Mouse (Mus musculus): Measurements from ENCODE around the gene Fads2. TPM values are rescaled to one million over a fixed set of nuclear protein-coding genes. Genes with fewer than 3 reads are reported as not detected.

Gene Fads2
- polyA plus RNA-seq, 1 experiment from 2014 or later, result 164 TPM

DNA sequence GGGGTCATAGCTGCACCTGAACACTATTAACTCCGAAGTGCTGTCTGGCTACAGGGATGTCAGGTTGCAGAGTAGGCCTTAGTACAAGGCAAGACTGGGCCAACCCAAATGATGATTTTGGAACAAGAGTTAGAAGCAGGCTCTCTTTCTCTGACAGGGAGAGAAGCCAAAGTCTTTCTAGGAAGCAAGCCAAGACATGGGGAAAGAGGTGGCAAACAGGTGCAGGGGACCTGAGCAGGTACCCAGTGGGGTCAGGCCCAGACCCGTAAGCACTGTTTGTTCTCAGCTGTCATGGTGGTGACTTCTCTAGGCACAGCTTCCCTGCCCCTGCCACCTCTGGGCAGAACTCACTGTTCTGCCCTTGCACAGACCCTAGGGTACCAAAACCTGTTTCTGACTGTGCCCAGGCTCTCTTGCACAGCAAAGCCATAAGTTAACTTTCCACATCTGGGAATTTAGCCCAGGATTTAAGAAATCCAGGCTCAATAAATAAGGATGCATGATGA lies 5.1 kb downstream of the Fads2 start:
- no peak overlapping the region for H3K27ac ChIP-seq (replicated peaks)
- H3K4me3 ChIP-seq, result no peak overlapping the region
- no peaks in the 10 kb centered on the region for H3K27me3 ChIP-seq
- H3K9me3 ChIP-seq, result no peaks in the 10 kb centered on the region
- 94% methylated on average over 2 of the region's 2 CpGs for WGBS
- peaks cover 11% of the 10 kb centered on the region for H3K36me3 ChIP-seq
- no peak for ATAC-seq (replicated peaks)
- no peak overlapping the region for H3K4me2 ChIP-seq (replicated peaks)
- peaks cover 64% of the 10 kb centered on the region for H3K4me1 ChIP-seq
- H3K9ac ChIP-seq (replicated peaks), result no peak overlapping the region

DNA sequence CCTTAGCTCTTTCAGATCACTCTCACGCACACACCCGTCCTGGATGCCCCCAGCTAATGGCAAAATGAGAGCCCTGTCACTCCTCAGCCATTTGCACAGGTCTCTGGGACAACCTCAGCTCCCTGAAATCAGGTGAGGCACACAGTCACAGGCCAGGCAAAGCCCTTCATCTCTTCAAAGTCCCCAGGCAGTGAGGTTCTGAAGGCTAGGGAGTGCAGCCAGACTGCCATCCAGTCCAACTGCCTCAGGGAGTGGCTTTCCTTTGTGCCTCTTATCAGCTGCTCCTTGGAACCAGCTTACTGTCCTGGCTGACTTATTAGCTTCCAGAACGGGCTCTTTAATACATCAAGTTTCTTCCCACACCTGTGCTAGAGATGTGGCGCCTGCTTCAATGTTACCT lies 6.9 kb downstream of the Fads2 start:
- H3K4me1 ChIP-seq, result peaks cover 56% of the 10 kb centered on the region
- H3K27me3 ChIP-seq, result no peaks in the 10 kb centered on the region
- 80% methylated on average over 4 of the region's 4 CpGs for WGBS
- no peak overlapping the region for H3K27ac ChIP-seq (replicated peaks)
- no peak overlapping the region for H3K4me3 ChIP-seq
- H3K9ac ChIP-seq (replicated peaks), result no peak overlapping the region
- peaks cover 28% of the 10 kb centered on the region for H3K36me3 ChIP-seq
- no peaks in the 10 kb centered on the region for H3K9me3 ChIP-seq
- H3K4me2 ChIP-seq (replicated peaks), result no peak overlapping the region
- ATAC-seq (replicated peaks), result no peak

DNA sequence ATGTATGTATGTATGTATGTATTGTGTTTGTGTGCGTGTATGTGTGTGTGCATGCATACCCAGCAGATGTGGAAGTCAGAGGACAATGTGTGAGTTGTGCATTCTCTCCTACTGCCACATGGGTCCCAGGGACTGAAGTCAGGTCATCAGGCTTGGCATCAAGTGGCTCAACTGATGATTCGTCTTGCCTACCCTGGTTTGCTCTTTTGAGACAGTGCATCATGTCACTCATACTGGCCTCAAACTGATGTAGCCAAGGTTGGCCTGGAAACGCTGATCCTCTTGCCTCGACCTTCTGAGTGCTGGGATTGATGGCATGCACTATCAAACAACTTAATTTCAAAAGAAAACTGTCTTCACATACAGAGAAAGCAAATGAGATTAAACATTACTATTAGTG lies 7.7 kb downstream of the Fads2 start:
- H3K27ac ChIP-seq (replicated peaks), result no peak overlapping the region
- H3K4me3 ChIP-seq, result no peak overlapping the region
- H3K4me1 ChIP-seq, result peaks cover 47% of the 10 kb centered on the region
- no peak overlapping the region for H3K9ac ChIP-seq (replicated peaks)
- H3K27me3 ChIP-seq, result no peaks in the 10 kb centered on the region
- H3K36me3 ChIP-seq, result peaks cover 36% of the 10 kb centered on the region
- WGBS, result 88% methylated on average over 4 of the region's 4 CpGs
- no peak overlapping the region for H3K4me2 ChIP-seq (replicated peaks)
- ATAC-seq (replicated peaks), result no peak
- H3K9me3 ChIP-seq, result no peaks in the 10 kb centered on the region

DNA sequence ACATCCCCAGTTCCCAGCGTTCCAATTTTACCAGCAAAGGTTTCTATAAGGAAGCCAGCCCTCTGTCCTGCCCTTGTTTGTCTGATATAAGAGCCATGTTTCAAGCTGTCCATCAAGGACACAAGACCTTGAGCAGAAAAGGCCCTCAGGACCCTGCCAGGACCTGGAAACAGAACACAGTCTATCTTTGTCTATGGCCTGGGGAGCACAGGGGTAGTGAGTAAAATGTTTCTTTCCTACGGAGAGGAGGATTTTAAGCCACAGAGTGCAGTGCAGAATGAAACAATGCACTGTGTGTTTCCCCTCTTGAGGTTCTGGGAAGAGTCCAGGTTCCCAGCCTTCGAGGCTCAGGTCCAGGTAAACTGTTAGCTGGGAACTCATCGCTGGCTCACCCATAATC lies 14.6 kb downstream of the Fads2 start:
- no peak for ATAC-seq (replicated peaks)
- H3K4me2 ChIP-seq (replicated peaks), result no peak overlapping the region
- no peaks in the 10 kb centered on the region for H3K4me1 ChIP-seq
- H3K27me3 ChIP-seq, result no peaks in the 10 kb centered on the region
- no peak overlapping the region for H3K27ac ChIP-seq (replicated peaks)
- no peak overlapping the region for H3K4me3 ChIP-seq
- 79% methylated on average over 4 of the region's 4 CpGs for WGBS
- H3K9ac ChIP-seq (replicated peaks), result no peak overlapping the region
- no peaks in the 10 kb centered on the region for H3K9me3 ChIP-seq
- peaks cover 89% of the 10 kb centered on the region for H3K36me3 ChIP-seq

DNA sequence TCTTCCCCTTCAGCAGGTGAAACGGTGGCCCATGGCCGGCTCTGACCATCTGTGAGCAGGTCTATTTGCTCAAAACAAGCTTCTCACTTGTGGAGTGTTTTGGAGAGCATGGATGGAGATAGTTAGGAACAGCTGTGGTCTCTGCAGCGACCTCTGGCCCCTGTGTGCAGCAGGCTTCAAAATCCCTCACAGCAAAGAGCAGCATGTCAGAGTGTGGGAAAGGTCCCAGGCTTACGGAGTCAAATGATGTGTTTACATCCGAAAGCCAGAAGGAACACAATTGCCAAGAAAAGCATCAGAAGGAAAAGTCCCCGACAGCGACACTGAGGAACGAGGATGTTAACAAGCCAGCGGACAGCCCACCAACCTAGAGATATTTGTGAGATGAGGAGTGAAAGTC lies 16.1 kb downstream of the Fads2 start:
- Histone ChIP-seq H3K4me3 (no peak overlapping the region), H3K27ac (replicated peaks) (no peak overlapping the region), H3K9me3 (no peaks in the 10 kb centered on the region), H3K36me3 (peaks cover 93% of the 10 kb centered on the region), H3K4me2 (replicated peaks) (no peak overlapping the region), H3K9ac (replicated peaks) (no peak overlapping the region), H3K27me3 (no peaks in the 10 kb centered on the region), H3K4me1 (no peaks in the 10 kb centered on the region)
- ATAC-seq (replicated peaks), result no peak
- 92% methylated on average over 9 of the region's 9 CpGs for WGBS

DNA sequence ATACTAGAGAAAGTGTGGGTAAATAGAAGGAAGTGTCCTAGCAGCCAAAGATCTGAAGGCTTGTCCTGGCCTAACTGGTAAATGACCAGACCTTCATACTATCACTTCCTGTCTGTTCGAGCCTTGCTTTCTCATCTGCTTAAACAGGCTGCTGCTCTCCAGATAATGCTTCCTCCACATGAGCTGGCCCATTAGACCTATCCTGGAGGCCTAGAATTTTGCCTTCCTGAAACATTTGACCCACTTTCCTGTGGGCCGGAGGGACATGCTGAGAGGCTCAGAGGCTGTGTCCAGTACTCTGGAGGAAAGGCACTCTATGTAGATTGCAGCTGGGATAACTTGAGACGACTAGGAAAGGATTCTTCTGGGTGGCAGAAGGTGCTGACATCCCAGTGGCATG lies 19.4 kb downstream of the Fads2 start:
- Histone ChIP-seq H3K4me1 (no peaks in the 10 kb centered on the region), H3K4me3 (no peak overlapping the region), H3K9me3 (no peaks in the 10 kb centered on the region), H3K36me3 (peaks cover 92% of the 10 kb centered on the region), H3K27me3 (no peaks in the 10 kb centered on the region), H3K27ac (replicated peaks) (no peak overlapping the region), H3K9ac (replicated peaks) (no peak overlapping the region), H3K4me2 (replicated peaks) (no peak overlapping the region)
- 88% methylated on average over 3 of the region's 3 CpGs for WGBS
- ATAC-seq (replicated peaks), result no peak

DNA sequence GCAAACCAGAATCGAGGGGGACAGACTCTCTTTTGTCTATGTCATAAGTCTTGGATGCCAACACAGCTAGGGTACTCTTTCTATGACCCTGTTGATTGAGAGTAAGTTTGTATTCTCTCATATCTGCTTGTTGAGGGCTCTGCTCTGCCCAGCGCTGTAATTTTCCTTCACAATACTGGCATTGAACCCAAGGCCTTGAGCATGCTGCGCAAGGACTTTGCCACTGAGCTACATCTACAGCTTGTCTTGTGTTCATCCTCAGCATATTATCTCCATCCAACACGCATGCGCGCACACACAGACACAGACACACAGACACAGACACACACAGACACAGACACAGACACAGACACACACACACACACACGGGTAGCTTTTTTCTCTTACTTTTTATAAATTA lies 21.2 kb downstream of the Fads2 start:
- no peak for ATAC-seq (replicated peaks)
- WGBS, result 98% methylated on average over 7 of the region's 7 CpGs
- no peaks in the 10 kb centered on the region for H3K27me3 ChIP-seq
- no peak overlapping the region for H3K27ac ChIP-seq (replicated peaks)
- H3K4me1 ChIP-seq, result no peaks in the 10 kb centered on the region
- H3K9ac ChIP-seq (replicated peaks), result no peak overlapping the region
- no peak overlapping the region for H3K4me3 ChIP-seq
- no peak overlapping the region for H3K4me2 ChIP-seq (replicated peaks)
- peaks cover 93% of the 10 kb centered on the region for H3K36me3 ChIP-seq
- no peaks in the 10 kb centered on the region for H3K9me3 ChIP-seq

DNA sequence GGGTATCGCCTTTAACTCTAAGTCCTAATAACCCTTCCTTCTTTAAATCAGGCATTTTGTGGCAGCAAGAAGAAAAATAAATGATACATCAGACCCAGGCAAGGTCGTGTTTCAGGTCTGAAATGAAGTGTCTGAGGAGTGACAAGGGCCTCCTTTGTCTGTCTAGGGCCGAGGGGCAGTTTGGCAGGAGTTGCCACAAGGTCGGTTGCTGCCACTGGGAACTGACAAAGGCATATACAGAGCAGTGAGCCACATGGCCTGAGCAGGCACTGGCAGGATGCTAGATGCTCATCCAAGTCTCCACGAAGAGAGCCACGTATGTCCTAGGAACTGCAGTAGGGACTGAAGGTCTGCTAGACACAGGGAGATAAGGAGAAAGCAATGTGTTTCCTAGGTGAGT lies 23.2 kb downstream of the Fads2 start:
- no peaks in the 10 kb centered on the region for H3K27me3 ChIP-seq
- no peak overlapping the region for H3K27ac ChIP-seq (replicated peaks)

DNA sequence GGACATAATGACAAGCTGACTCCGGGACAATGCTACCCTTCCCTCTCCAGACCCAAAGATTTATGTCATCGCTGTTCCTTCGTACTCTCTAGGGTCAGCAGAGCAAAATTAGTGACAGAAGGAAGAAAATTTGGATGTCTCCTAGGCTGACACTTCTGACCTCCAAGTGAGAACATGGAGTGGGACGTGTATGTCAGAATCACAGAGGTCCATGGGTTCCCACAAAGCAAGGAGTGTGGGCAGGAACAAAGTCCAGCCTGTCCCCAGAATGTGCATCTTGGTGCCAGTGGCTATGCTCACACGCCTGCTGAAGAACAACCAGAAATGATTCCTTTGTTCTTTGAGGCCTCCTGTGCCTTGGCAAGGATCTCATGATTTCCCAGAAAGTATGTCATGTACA lies 28.4 kb downstream of the Fads2 start:
- Histone ChIP-seq H3K27me3 (no peaks in the 10 kb centered on the region), H3K4me2 (replicated peaks) (no peak overlapping the region), H3K36me3 (peaks cover 95% of the 10 kb centered on the region), H3K27ac (replicated peaks) (no peak overlapping the region), H3K4me1 (peaks cover 16% of the 10 kb centered on the region), H3K9me3 (no peaks in the 10 kb centered on the region), H3K9ac (replicated peaks) (no peak overlapping the region), H3K4me3 (no peak overlapping the region)
- 93% methylated on average over 5 of the region's 5 CpGs for WGBS
- no peak for ATAC-seq (replicated peaks)

More for the DNA sequence above, 23.2 kb downstream of the Fads2 start:
- no peak overlapping the region for H3K4me2 ChIP-seq (replicated peaks)
- H3K4me1 ChIP-seq, result no peaks in the 10 kb centered on the region
- no peaks in the 10 kb centered on the region for H3K9me3 ChIP-seq
- 84% methylated on average over 6 of the region's 6 CpGs for WGBS
- no peak overlapping the region for H3K4me3 ChIP-seq
- H3K9ac ChIP-seq (replicated peaks), result no peak overlapping the region
- H3K36me3 ChIP-seq, result peaks cover 97% of the 10 kb centered on the region
- ATAC-seq (replicated peaks), result no peak

DNA sequence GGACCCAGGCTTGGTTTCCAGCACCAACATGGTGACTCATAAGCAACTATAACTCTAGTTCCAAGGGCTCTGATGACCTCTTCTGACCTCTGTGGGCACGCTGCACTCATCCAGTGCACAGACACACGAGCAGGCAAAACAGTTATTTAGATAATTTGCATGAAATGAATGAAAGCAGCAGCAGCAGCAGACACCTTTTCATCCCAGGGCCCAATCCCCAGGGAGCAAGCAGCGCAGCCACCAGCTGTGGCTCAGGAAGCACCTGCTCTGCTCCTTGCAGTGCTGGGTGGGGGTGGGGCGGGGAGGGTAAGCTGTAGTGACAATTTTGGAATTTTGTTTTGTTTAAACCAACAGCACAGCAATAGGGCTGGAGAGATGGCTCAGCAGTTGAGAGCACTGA lies 29.7 kb downstream of the Fads2 start:
- peaks cover 25% of the 10 kb centered on the region for H3K4me1 ChIP-seq
- no peak overlapping the region for H3K4me3 ChIP-seq
- ATAC-seq (replicated peaks), result 0 out of 2 replicates have a peak, but pooled peaks have one; percentile 20
- H3K9ac ChIP-seq (replicated peaks), result no peak overlapping the region
- no peaks in the 10 kb centered on the region for H3K27me3 ChIP-seq
- H3K9me3 ChIP-seq, result no peaks in the 10 kb centered on the region
- H3K4me2 ChIP-seq (replicated peaks), result no peak overlapping the region
- peaks cover 94% of the 10 kb centered on the region for H3K36me3 ChIP-seq
- peak overlapping the region; percentile 84 for H3K27ac ChIP-seq (replicated peaks)
- WGBS, result 61% methylated on average over 4 of the region's 4 CpGs

DNA sequence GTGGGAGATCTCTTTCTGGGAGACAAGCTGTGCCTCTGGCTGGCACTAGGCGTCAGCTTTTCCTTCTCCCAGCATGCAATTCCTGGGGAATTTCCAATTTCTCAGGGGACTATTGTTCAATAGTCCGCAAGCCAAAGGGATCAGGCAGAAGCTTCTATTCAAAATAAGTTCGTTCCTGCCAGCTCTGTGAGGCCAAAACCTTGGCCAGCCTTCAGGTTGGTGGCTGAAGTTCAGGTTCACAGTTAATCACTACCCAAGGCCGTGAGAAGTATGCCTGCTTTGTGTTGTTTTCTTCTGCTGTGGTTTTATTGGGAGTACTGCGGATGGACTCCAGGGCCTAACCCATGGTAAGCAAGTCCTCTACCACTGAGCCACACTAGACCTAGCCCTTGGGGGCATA lies 30.4 kb downstream of the Fads2 start:
- no peaks in the 10 kb centered on the region for H3K9me3 ChIP-seq
- no peak overlapping the region for H3K4me2 ChIP-seq (replicated peaks)
- no peaks in the 10 kb centered on the region for H3K27me3 ChIP-seq
- peak overlapping the region; percentile 84 for H3K27ac ChIP-seq (replicated peaks)
- peaks cover 94% of the 10 kb centered on the region for H3K36me3 ChIP-seq
- peaks cover 25% of the 10 kb centered on the region for H3K4me1 ChIP-seq
- 34% methylated on average over 5 of the region's 5 CpGs for WGBS
- no peak overlapping the region for H3K9ac ChIP-seq (replicated peaks)
- peak; percentile 62 for ATAC-seq (replicated peaks)
- H3K4me3 ChIP-seq, result no peak overlapping the region

DNA sequence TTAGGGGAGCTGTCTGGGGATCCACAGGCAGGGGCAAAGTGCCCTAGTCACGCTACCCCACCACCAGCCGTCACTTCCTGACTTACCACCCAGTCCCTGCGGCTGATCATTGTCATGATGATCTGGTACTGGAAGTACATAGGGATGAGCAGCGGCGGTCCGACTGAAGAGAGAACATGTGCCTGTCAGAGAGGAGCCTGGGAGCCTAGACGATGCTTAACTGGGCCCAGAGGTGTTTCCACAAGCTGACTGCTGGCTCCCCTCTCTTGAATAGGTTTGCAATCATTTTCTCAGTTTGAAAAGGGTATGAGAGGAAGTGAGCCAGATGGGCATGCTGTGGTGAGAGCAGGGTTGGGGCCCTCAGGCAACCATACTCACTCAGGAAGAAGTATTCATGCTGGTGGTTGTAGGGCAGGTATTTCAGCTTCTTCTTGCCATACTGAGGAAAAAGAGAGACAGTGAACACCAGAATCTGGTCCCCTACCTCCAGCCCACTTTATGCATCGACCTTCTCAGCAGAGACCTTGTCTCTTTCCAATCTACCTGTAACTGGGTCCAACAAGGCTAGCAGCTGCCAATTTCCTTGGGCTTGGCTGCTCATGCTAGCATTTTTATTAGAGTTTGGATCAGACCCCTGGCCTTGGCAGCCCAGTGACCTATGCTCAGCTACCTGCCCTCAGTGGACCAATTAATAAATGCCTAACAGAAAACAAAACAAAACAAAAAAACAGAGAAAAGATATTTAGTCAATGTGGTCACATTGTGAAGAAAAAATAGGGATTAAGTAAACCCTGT lies 31.2 kb downstream of the Fads2 start:
- no peak overlapping the region for H3K9ac ChIP-seq (replicated peaks)
- no peaks in the 10 kb centered on the region for H3K27me3 ChIP-seq
- H3K27ac ChIP-seq (replicated peaks), result peak overlapping the region; percentile 84
- H3K4me3 ChIP-seq, result no peak overlapping the region
- no peaks in the 10 kb centered on the region for H3K9me3 ChIP-seq
- peaks cover 94% of the 10 kb centered on the region for H3K36me3 ChIP-seq
- no peak overlapping the region for H3K4me2 ChIP-seq (replicated peaks)
- ATAC-seq (replicated peaks), result no peak
- H3K4me1 ChIP-seq, result peaks cover 25% of the 10 kb centered on the region
- WGBS, result 86% methylated on average over 8 of the region's 8 CpGs

DNA sequence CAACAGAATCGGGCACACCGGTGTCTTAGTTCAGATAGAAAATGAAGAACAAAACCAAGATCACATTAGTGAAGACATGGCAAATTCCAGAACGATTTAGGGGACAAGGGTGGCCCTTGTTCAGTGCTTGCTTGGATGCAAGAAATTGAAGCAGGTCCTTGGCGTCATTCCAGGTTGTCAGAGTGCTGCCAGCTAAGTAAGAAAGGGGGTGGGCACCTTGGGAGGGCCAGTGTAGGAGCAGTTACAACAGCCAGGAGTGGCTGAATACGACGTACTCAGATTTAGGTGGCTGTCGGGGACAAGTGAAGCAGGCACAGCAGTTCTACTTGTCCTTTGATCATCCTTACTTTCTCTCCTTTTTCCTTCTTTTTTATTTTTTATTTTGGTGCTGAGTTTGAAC lies 33.8 kb downstream of the Fads2 start:
- no peaks in the 10 kb centered on the region for H3K27me3 ChIP-seq
- H3K4me1 ChIP-seq, result peaks cover 25% of the 10 kb centered on the region
- no peak overlapping the region for H3K9ac ChIP-seq (replicated peaks)
- no peaks in the 10 kb centered on the region for H3K9me3 ChIP-seq
- peak; percentile 30 for ATAC-seq (replicated peaks)
- no peak overlapping the region for H3K4me3 ChIP-seq
- H3K27ac ChIP-seq (replicated peaks), result no peak overlapping the region
- H3K36me3 ChIP-seq, result peaks cover 92% of the 10 kb centered on the region
- 28% methylated on average over 7 of the region's 7 CpGs for WGBS
- no peak overlapping the region for H3K4me2 ChIP-seq (replicated peaks)

All from forebrain, embryonic 15.5 days (tissue).